Mouse (Mus musculus) brain, embryonic 14.5 days (tissue): ENCODE measurements around the gene Pde8a. TPM values are rescaled to one million over a fixed set of nuclear protein-coding genes. Genes with fewer than 3 reads are reported as not detected.

Experiments used
- DNase-seq: peaks from one replicate; pipeline ENCODE4 v3.0.0-alpha.2; 2011; ENCODE audit warnings: low read depth
- CTCF ChIP-seq: fragments of 200-500 bp; IDR thresholded peaks from 2 replicates; pipeline ENCODE4 v1.5.1; 2012; ENCODE audit warnings: inconsistent platforms, mild to moderate bottlenecking, moderate library complexity, borderline replicate concordance; ENCODE audit not compliant: insufficient read depth, insufficient read length; ENCODE audit errors: extremely low read depth
- POLR2A ChIP-seq: fragments of 200-500 bp; IDR thresholded peaks from 2 replicates; pipeline ENCODE4 v1.6.1; 2012; ENCODE audit warnings: mild to moderate bottlenecking, inconsistent platforms, borderline replicate concordance; ENCODE audit not compliant: poor library complexity, insufficient read depth, insufficient read length, severe bottlenecking; ENCODE audit errors: extremely low read depth
- polyA plus RNA-seq: library from polyadenylated mRNA; depleted of rRNA; stranded (reverse); fragments of >200 nt; gene quantifications from 2 replicates; pipeline ENCODE4 v1.2.3, GENCODE M21; 2012

The Pde8a gene
- polyA plus RNA-seq, 1 experiment = 4.6 TPM

DNA sequence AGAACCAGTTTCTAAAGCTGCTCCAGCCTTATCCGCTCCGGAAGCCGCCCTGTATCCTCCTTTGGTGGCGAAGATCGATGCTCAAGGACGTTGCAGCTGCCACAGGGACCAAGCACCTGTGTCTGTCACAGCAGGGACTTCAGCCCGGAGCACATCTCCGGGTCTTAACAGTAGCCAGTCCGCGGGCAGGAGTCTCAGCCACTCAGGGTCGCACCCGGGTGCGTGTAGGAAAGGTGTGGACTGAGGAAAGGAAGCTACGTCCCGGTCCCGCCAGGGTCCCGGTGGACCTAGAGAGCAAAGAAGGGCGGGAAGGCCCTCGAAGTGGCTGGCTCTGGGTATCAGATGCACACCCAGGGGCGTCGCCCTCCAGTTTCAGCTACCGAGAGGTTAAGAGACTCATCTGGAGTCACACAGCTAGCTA lies 1.1 kb upstream of the Pde8a start:
- no peak for TF ChIP-seq CTCF
- TF ChIP-seq POLR2A = no peak
- peak; percentile 71 for DNase-seq

- no peak for TF ChIP-seq POLR2A
- peak; percentile 20; the same call in 1 of the 2 replicates for TF ChIP-seq CTCF
- DNase-seq = peak; percentile 92
Measured at GRCm38 (mm10) chr7:81212697-81213346, 574 bp upstream of the Pde8a start.

- TF ChIP-seq CTCF = no peak
- no peak for TF ChIP-seq POLR2A
- no peak for DNase-seq
Measured at GRCm38 (mm10) chr7:81214153-81214907, 934 bp downstream of the Pde8a start.

DNA sequence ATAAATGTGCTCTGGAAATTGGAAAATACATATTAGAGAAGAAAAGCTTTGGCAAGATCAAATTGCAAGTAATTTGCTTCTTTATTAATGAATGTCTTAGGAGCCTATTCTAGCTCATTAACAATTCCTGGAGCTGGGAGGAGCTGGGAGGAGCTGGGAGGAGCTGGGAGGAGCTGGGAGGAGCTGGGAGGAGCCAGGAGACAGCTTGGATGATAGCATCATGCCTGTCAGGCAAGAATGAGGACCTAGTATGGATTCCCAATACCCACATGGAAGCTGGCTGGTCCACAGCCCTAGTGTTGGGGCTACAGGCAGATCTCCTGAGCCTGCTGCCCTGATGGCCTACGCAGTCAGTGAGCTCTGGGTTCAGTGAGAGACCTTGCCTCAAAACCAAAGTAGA lies 2.6 kb downstream of the Pde8a start:
- no peak for TF ChIP-seq CTCF
- TF ChIP-seq POLR2A = no peak
- DNase-seq = no peak

DNA sequence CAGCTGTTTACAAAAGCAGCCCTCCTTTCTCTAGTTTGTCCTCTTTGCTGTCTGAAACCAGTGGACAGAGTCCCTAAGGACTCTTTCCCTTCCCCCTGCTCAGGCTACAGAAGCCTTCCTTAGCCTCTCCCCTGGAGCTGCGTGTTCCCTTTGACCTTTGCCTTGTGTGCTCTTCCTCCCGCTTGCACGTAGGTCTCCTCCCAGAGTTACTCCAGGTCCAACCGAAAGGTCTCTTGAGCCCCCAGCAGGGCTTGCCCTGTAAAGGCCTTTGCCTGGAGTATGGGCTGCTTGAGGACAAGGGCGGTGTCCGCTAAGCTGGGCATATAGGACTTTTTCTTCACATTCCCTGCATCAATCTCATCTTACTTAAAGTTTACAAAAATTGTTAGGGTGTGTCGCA lies 5.9 kb downstream of the Pde8a start:
- TF ChIP-seq POLR2A (no peak), CTCF (no peak)
- DNase-seq = no peak

DNA sequence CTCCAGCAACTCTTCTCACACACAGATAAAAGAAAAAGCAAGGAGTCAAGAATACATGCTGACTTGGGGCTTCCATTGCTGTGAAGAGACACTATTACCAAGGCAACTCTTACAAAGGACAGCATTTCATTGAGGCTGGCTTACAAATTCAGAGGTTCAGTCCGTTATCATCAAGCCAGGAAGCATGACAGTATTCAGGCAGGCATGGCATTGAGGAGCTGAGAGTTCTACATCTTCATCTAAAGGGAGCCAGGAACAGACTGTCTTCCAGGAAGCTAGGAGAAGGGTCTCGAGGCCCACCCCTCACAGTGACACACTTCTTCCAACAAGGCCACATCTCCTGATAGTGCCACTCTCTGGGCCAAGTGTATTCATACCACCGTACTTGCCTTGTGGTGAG lies 7.0 kb downstream of the Pde8a start:
- DNase-seq = no peak
- no peak for TF ChIP-seq CTCF
- no peak for TF ChIP-seq POLR2A

DNA sequence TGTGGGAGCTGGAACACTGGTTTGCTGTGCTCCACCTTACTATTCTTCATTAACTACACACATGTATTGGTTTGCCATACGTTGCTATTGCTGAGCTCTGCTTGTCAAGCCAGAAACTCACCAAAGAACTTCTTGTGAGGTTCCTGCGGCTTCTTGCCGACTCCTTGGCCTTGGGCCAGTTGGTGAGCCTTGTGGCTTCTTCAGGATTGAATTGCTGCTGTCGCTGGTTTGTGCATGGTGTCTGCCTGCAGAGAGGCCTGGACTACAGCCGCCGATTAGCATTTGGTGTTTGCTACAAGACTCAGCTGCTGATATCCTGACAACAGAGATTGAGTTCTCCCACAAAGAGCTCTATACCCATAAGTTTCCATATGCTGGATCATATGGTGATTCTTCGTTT lies 10.9 kb downstream of the Pde8a start:
- no peak for DNase-seq
- TF ChIP-seq POLR2A (no peak), CTCF (no peak)

DNA sequence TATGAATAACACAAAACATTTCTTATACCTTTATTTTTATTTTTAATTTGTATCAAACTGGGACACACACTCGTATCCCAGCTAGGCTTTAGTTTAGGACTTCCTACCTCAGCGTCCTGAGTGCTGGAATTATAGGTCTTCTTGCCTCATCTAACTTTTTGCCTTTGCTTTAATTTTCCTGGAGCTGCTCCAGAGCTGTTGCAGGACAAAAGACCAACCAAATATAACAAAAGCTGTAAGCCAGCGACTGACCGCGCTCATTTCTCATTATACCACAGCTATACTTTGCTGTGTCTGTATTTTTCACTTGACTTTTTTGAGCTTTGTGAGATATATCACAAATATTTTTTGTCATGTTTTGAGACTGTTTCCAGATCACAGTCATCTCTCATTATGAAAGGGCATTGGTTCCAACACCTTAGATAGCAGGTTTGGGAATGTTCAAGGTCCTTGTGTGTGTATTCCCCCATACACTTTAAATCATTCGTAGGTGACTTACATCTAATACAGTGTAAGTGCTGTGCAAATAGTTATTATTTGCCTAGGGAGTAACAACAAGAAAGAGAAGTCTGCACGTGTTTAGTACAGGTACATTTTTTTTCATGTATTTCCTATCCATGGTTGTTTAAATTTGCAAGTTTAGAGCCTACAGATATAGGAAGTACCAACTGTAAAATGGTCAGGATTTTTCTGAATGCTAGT lies 16.8 kb downstream of the Pde8a start:
- no peak for DNase-seq
- TF ChIP-seq POLR2A (no peak), CTCF (no peak)

DNA sequence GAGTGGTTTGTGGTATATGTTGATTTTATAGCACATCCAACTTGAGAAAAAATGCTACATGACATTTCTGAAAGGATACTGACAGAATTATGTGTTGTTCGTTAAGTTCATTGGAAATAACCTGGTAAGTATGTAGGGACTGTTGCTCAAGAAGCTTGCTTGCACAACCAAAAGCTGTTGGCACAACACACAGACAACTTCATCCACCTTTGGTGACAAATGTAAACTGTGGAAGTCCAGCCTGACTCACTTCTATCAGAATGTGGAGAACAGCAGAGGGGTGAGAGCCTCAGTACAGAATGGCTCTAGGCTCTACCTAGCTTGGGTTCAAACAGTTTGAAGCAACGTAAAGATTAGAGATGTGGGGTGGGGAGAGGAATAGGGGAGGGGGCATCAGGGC lies 19.3 kb downstream of the Pde8a start:
- no peak for DNase-seq
- TF ChIP-seq CTCF (no peak), POLR2A (no peak)

GRCm38 (mm10) chr7:81235117-81235516 lies 21.7 kb downstream of the Pde8a start:
- no peak for DNase-seq
- no peak for TF ChIP-seq CTCF
- no peak for TF ChIP-seq POLR2A

- TF ChIP-seq POLR2A (no peak), CTCF (no peak)
- no peak for DNase-seq
Measured at GRCm38 (mm10) chr7:81235600-81236223, 22.3 kb downstream of the Pde8a start.

DNA sequence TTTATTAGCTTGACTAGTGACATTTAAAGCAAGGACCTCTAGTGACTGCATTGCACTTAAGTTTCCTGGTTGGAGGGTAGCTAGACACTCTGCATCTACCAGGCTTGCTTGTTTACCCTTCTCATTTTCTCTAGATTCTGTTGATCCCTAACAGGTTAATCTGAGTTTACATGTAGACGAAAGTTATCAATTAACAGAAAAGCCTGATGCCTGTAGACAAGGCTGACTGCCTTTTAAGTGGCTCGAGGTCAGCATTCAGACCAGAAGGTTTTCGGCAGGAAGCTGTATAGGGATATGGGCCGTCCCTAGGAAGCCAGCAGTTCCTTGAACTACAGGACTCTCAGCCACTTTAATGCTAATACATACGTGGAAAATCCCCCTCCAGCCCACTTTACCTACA lies 30.0 kb downstream of the Pde8a start:
- no peak for DNase-seq
- no peak for TF ChIP-seq CTCF
- no peak for TF ChIP-seq POLR2A

DNA sequence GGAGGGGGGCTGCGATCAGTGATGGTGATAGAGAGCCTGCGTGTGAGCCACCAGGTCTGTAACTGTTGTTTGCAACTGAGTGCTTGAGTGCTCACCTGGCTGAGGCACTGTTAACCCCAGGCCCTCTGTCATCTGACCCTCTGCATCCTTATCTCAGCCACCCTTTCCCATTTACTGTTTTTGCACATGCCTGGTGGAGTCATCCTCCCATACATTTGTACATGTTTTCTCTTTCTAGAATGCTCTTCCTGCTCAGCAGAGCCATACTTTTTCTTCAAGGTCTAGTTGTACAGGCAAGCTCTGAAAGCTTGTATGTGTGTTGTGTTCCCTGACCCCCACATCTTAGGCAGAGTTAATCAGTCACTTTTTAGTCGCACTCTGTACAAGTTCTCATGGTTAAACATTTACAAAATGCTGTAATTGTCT lies 36.5 kb downstream of the Pde8a start:
- TF ChIP-seq POLR2A = no peak
- TF ChIP-seq CTCF = no peak
- no peak for DNase-seq
